Comparison of ENCODE assay signal across 12 mouse cellular contexts in genomic region chr13:43766786-43767680, GRCm38 (mm10). TPM values are rescaled to one million over a fixed set of nuclear protein-coding genes. Genes with fewer than 3 reads are reported as not detected.
DNase-seq lines count a peak whose midpoint lies in the region; ATAC-seq and TF ChIP-seq lines count a peak whose summit lies in the region.
"Had no signal": no experiment of that assay in that cellular context is flagged by ENCODE, and none has a peak within 500 bp of the region (broad histone marks: within the 10 kb centered on the region; RNA-seq: fewer than 3 reads in every experiment).

No protein-coding gene starts in this region.

- 76% methylated on average over 7 of the region's 7 CpGs for WGBS in heart, embryonic 15.5 days
- WGBS in forebrain, embryonic 15.5 days = 44% methylated on average over 7 of the region's 7 CpGs
- WGBS in limb, embryonic 14.5 days = 68% methylated on average over 7 of the region's 7 CpGs

- dilution Hi-C loops in CH12.LX (cut with MboI; ENCODE audit: extremely low pct_ligation_motif_present, extremely low pct_unique_long_range_greater_than_20kb, low sequenced_read_pairs) = no loop called here

- H3K4me2 ChIP-seq in heart, embryonic 15.5 days = no peak overlapping the region
- peak overlapping the region; percentile 86 for H3K4me2 ChIP-seq in CH12.LX (ENCODE audit: insufficient read depth, low read depth, poor library complexity, severe bottlenecking)
- no peak overlapping the region for H3K4me2 ChIP-seq in forebrain, embryonic 15.5 days (replicated peaks)
- H3K4me2 ChIP-seq in limb, embryonic 14.5 days (replicated peaks; ENCODE audit: low read depth, low read length, severe bottlenecking) = 0 out of 2 replicates have a peak overlapping the region, but pooled peaks have one; percentile 4

- no peak overlapping the region for H3K4me3 ChIP-seq in heart, embryonic 15.5 days
- peak overlapping the region; percentile 57 to 70 (median 59) for H3K4me3 ChIP-seq in CH12.LX (replicated peaks in 1 of 3; ENCODE audit: low read depth in 2 of 3, low read length in 2 of 3, poor library complexity in 1 of 3)
- H3K4me3 ChIP-seq in forebrain, embryonic 15.5 days = no peak overlapping the region
- H3K4me3 ChIP-seq in limb, embryonic 14.5 days (replicated peaks; ENCODE audit: low read length) = no peak overlapping the region
- H3K4me3 ChIP-seq: left cerebral cortex, adult 2 months had no signal

- 0 out of 2 replicates have a peak, but pooled peaks have one; percentile 18 for TF ChIP-seq POLR2A in CH12.LX (IDR thresholded peaks at IDR 0.05; ENCODE audit: low read depth, low read length)
- no peak for TF ChIP-seq POLR2A in limb, embryonic 14.5 days (IDR thresholded peaks at IDR 0.05; ENCODE audit: borderline replicate concordance, extremely low read depth, insufficient read depth, insufficient read length)

- peaks cover 4% of the 10 kb centered on the region for H3K79me2 ChIP-seq in CH12.LX (replicated peaks; ENCODE audit: control insufficient read depth, extremely low read depth, insufficient read depth, poor library complexity, severe bottlenecking)

- DNase-seq in heart, postnatal 14 days = no peak
- DNase-seq in CH12.LX (ENCODE audit: extremely low read depth) = no peak
- peak; percentile 49 for DNase-seq in limb, embryonic 14.5 days (ENCODE audit: low spot score)
- DNase-seq in yolk sac, embryonic 10.5 days (ENCODE audit: low spot score) = no peak
- DNase-seq in right cerebral cortex, postnatal 4 days = no peak
- no peak for DNase-seq in thymus, postnatal 4 days
- DNase-seq: adrenal gland, postnatal 36 days; cerebellum, adult 8-10 months had no signal

- no peak overlapping the region for H3K27ac ChIP-seq in heart, embryonic 15.5 days
- H3K27ac ChIP-seq in CH12.LX (ENCODE audit: insufficient read depth, low read depth) = peak overlapping the region; percentile 99
- no peak overlapping the region for H3K27ac ChIP-seq in forebrain, embryonic 15.5 days (replicated peaks)
- H3K27ac ChIP-seq in limb, embryonic 14.5 days (replicated peaks; ENCODE audit: low read depth, low read length) = peak overlapping the region; percentile 43; the same call in 1 of the 2 replicates
- H3K27ac ChIP-seq: kidney, postnatal 0 days; left cerebral cortex, adult 2 months had no signal

- H3K36me3 ChIP-seq in heart, embryonic 15.5 days = no peaks in the 10 kb centered on the region
- peaks cover 0 to 7% of the 10 kb centered on the region in 2 experiments for H3K36me3 ChIP-seq in CH12.LX (replicated peaks in 1 of 2; ENCODE audit: control insufficient read depth in 1 of 2, insufficient read depth in 1 of 2, low read length in 1 of 2)
- no peaks in the 10 kb centered on the region for H3K36me3 ChIP-seq in forebrain, embryonic 15.5 days
- no peaks in the 10 kb centered on the region for H3K36me3 ChIP-seq in limb, embryonic 14.5 days (ENCODE audit: control insufficient read depth, insufficient read depth, low read length)

- H3K4me1 ChIP-seq in heart, embryonic 15.5 days (replicated peaks) = peaks cover 15% of the 10 kb centered on the region
- peaks cover 36 to 85% of the 10 kb centered on the region in 2 experiments for H3K4me1 ChIP-seq in CH12.LX (ENCODE audit: control insufficient read depth in 1 of 2, insufficient read depth in 2 of 2)
- H3K4me1 ChIP-seq in forebrain, embryonic 15.5 days = peaks cover 19% of the 10 kb centered on the region
- no peaks in the 10 kb centered on the region; the same call in 1 of the 2 replicates for H3K4me1 ChIP-seq in limb, embryonic 14.5 days (ENCODE audit: control insufficient read depth, insufficient read depth, low read length)

- no peak for TF ChIP-seq EP300 in CH12.LX (IDR thresholded peaks at IDR 0.05; ENCODE audit: low read length)

- H3K9me3 ChIP-seq in heart, embryonic 15.5 days (replicated peaks) = no peaks in the 10 kb centered on the region
- no peaks in the 10 kb centered on the region for H3K9me3 ChIP-seq in CH12.LX (replicated peaks; ENCODE audit: low read length)
- H3K9me3 ChIP-seq in forebrain, embryonic 15.5 days = no peaks in the 10 kb centered on the region
- no peaks in the 10 kb centered on the region for H3K9me3 ChIP-seq in limb, embryonic 14.5 days (ENCODE audit: control insufficient read depth, low read length)

- intact Hi-C loops in heart, postnatal 14 days (cut with DNase I) = no loop called here

- H3K27me3 ChIP-seq in heart, embryonic 15.5 days = no peaks in the 10 kb centered on the region
- no peaks in the 10 kb centered on the region for H3K27me3 ChIP-seq in CH12.LX (replicated peaks)
- H3K27me3 ChIP-seq in forebrain, embryonic 15.5 days = no peaks in the 10 kb centered on the region
- H3K27me3 ChIP-seq in limb, embryonic 14.5 days (ENCODE audit: control insufficient read depth, insufficient read depth, low read length) = no peaks in the 10 kb centered on the region

- in situ Hi-C loops in CH12.LX (cut with MboI; ENCODE audit: low pct_ligation_motif_present, low pct_unique_long_range_greater_than_20kb, low sequenced_read_pairs) = no loop called here

- ATAC-seq in heart, embryonic 15.5 days (replicated peaks; ENCODE audit: insufficient number of reproducible peaks, insufficient read depth, low FRiP score, low read depth) = 0 out of 2 replicates have a peak, but pooled peaks have one; percentile 33
- peak; percentile 72 for ATAC-seq in forebrain, embryonic 15.5 days (replicated peaks)
- peak; percentile 34; the same call in 1 of the 2 replicates for ATAC-seq in limb, embryonic 14.5 days (ENCODE audit: low FRiP score, low read depth)

- H3K9ac ChIP-seq in heart, embryonic 15.5 days = no peak overlapping the region
- peak overlapping the region; percentile 68 for H3K9ac ChIP-seq in CH12.LX (ENCODE audit: insufficient read depth, low read depth)
- no peak overlapping the region for H3K9ac ChIP-seq in forebrain, embryonic 15.5 days (replicated peaks)
- no peak overlapping the region for H3K9ac ChIP-seq in limb, embryonic 14.5 days (ENCODE audit: low read depth, low read length, severe bottlenecking)

- no peak for TF ChIP-seq CTCF in CH12.LX (conservative IDR thresholded peaks at IDR 0.05 in 1 of 2, IDR thresholded peaks at IDR 0.05 in 1 of 2; ENCODE audit: low read depth in 2 of 2, low read length in 2 of 2)

- TF ChIP-seq RAD21 in CH12.LX (IDR thresholded peaks at IDR 0.05; ENCODE audit: low read depth, low read length) = no peak

TF ChIP-seq in CH12.LX, 34 proteins besides CTCF, POLR2A, EP300 and RAD21:
- no peak for TF ChIP-seq PAX5 (IDR thresholded peaks at IDR 0.05; ENCODE audit: low read length)
- TF ChIP-seq ZKSCAN1 (IDR thresholded peaks at IDR 0.05; ENCODE audit: borderline replicate concordance, low read depth, low read length) = no peak
- no peak for TF ChIP-seq CHD1 (IDR thresholded peaks at IDR 0.05; ENCODE audit: low read depth, low read length)
- no peak for TF ChIP-seq TBP (conservative IDR thresholded peaks at IDR 0.05; ENCODE audit: low read depth, low read length)
- TF ChIP-seq E2F4 (IDR thresholded peaks at IDR 0.05; ENCODE audit: insufficient replicate concordance, low read depth, low read length) = no peak
- TF ChIP-seq MXI1 (IDR thresholded peaks at IDR 0.05; ENCODE audit: low read depth, low read length) = 0 out of 2 replicates have a peak, but pooled peaks have one; percentile 16

RNA-seq across cellular contexts. Expression of gene Cd83, which starts 17.5 kb away (rescaled TPM):
- polyA plus RNA-seq in heart, embryonic 15.5 days (2015; fragmentation: Nextera tagmentation; extraction: Ambion mirVana) = 3.9 and 12.3 TPM in 2 replicates
- total RNA-seq in heart, postnatal 14 days (2021) = 1 to 10 TPM; 3.2 to 5.3 TPM
- total RNA-seq in CH12.LX (2012; rRNA removed) (103 and 129 TPM in 2 replicates), CH12.LX (2014; rRNA removed) (298 and 307 TPM in 2 replicates)
- 106 and 109 TPM in 2 replicates for polyA plus RNA-seq in CH12.LX (2012; ENCODE audit: insufficient read length, low read depth)
- polyA plus RNA-seq in forebrain, embryonic 15.5 days (2015; fragmentation: Nextera tagmentation; extraction: Ambion mirVana) = 5.8 and 6.2 TPM in 2 replicates
- 12.1 and 14.2 TPM in 2 replicates for polyA plus RNA-seq in limb, embryonic 14.5 days (2012; rRNA removed)
- polyA plus RNA-seq in limb, embryonic 14.5 days (2014; fragmentation: Nextera tagmentation; extraction: Ambion mirVana) = 22.6 and 31.7 TPM in 2 replicates

Comparison
In these comparisons a context has a peak if more than half of its experiments do, and no peak if none do; other contexts are left out.
1. H3K27ac ChIP-seq: peak in CH12.LX (single experiment) and limb, embryonic 14.5 days (single experiment); none in heart, embryonic 15.5 days (single experiment) and forebrain, embryonic 15.5 days (single experiment).
2. H3K4me2 ChIP-seq: peak in CH12.LX (single experiment) and limb, embryonic 14.5 days (single experiment); none in heart, embryonic 15.5 days (single experiment) and forebrain, embryonic 15.5 days (single experiment).
3. H3K4me3 ChIP-seq: peak in CH12.LX (3 of 3); none in heart, embryonic 15.5 days (single experiment), forebrain, embryonic 15.5 days (single experiment) and limb, embryonic 14.5 days (single experiment).
4. Peak in every context shown above with its lines, with median percentiles within 50 percentile points of each other: ATAC-seq.